Mouse (Mus musculus) kidney, embryonic 14.5 days (tissue): ENCODE measurements at regions not wholly inside any gene's neighbourhood (a gene's known extent, or its start where the extent isn't known, plus 50 kb on each side); places are given as distances from the start of the nearest gene placed in this dataset.
A peak's percentile ranks its signal among the peaks of the same experiment; 100 is the strongest.

Experiments used
- ATAC-seq: fragments of 200-750 bp; cut with Nextera tagmentation; 2 replicates; pipeline ENCODE4 v1.8.0; 2017; ENCODE audit warnings: moderate number of reproducible peaks, mild to moderate bottlenecking, moderate TSS enrichment, moderate library complexity; ENCODE audit not compliant: low FRiP score, low TSS enrichment
- H3K27ac ChIP-seq: fragments of 300-500 bp; sonication (generic); 2 replicates; pipeline ENCODE4 v1.5.1; 2014; ENCODE audit warnings: low read depth, mild to moderate bottlenecking, low read length, moderate library complexity, mixed read lengths
- H3K27me3 ChIP-seq: fragments of 300-500 bp; sonication (generic); 2 replicates; pipeline ENCODE4 v1.6.1; 2014; ENCODE audit warnings: mild to moderate bottlenecking, low read length; ENCODE audit not compliant: control insufficient read depth, insufficient read depth
- H3K36me3 ChIP-seq: fragments of 300-500 bp; sonication (generic); 2 replicates; pipeline ENCODE4 v1.6.1; 2014; ENCODE audit warnings: low read length, mixed read lengths; ENCODE audit not compliant: control insufficient read depth, insufficient read depth
- H3K4me1 ChIP-seq: fragments of 300-500 bp; sonication (generic); 2 replicates; pipeline ENCODE4 v1.6.1; 2014; ENCODE audit warnings: low read length, mixed read lengths; ENCODE audit not compliant: control insufficient read depth, insufficient read depth
- H3K4me2 ChIP-seq: fragments of 300-500 bp; sonication (generic); replicated peaks from 2 replicates; pipeline ENCODE4 v1.6.1; 2014; ENCODE audit warnings: low read depth, mild to moderate bottlenecking, low read length
- H3K4me3 ChIP-seq: fragments of 300-500 bp; sonication (generic); 2 replicates; pipeline ENCODE4 v1.5.1; 2014; ENCODE audit warnings: mild to moderate bottlenecking, low read length
- H3K9ac ChIP-seq: fragments of 300-500 bp; sonication (generic); 2 replicates; pipeline ENCODE4 v1.6.1; 2014; ENCODE audit warnings: low read depth, mild to moderate bottlenecking, low read length, moderate library complexity
- H3K9me3 ChIP-seq: fragments of 300-500 bp; sonication (generic); 2 replicates; pipeline ENCODE4 v1.6.1; 2016; ENCODE audit warnings: low read length; ENCODE audit not compliant: control insufficient read depth
- WGBS: fragments of 180-500 bp; shearing (Covaris S2); extraction: QIAGEN DNeasy Blood & Tissue Kit; methylation state at CpG from one replicate; pipeline ENCODE4 v1.1.7; 2014; 5-methylcytosine and 5-hydroxymethylcytosine counted together

- Histone ChIP-seq H3K4me1 (no peaks in the 10 kb centered on the region), H3K9me3 (no peaks in the 10 kb centered on the region), H3K4me2 (no peak overlapping the region), H3K9ac (no peak overlapping the region), H3K27me3 (no peaks in the 10 kb centered on the region), H3K4me3 (no peak overlapping the region), H3K27ac (no peak overlapping the region), H3K36me3 (no peaks in the 10 kb centered on the region)
- ATAC-seq = no peak
- 83% methylated on average over 3 of the region's 3 CpGs for WGBS
Observed at GRCm38 (mm10) chr12:106727486-106727885, 717.5 kb downstream of the Vrk1 start.

GRCm38 (mm10) chr12:106729686-106730085, 719.7 kb downstream of the Vrk1 start:
- no peak for ATAC-seq
- WGBS = 86% methylated on average over 5 of the region's 5 CpGs
- H3K27ac ChIP-seq = no peak overlapping the region
- no peaks in the 10 kb centered on the region for H3K4me1 ChIP-seq
- H3K36me3 ChIP-seq = no peaks in the 10 kb centered on the region
- H3K4me3 ChIP-seq = no peak overlapping the region
- H3K27me3 ChIP-seq = no peaks in the 10 kb centered on the region
- H3K4me2 ChIP-seq = no peak overlapping the region
- H3K9ac ChIP-seq = no peak overlapping the region
- no peaks in the 10 kb centered on the region for H3K9me3 ChIP-seq

GRCm38 (mm10) chr12:106732108-106732857, 722.3 kb downstream of the Vrk1 start:
- no peak overlapping the region for H3K4me2 ChIP-seq
- no peaks in the 10 kb centered on the region for H3K4me1 ChIP-seq
- no peak overlapping the region for H3K4me3 ChIP-seq
- no peaks in the 10 kb centered on the region for H3K9me3 ChIP-seq
- no peaks in the 10 kb centered on the region for H3K27me3 ChIP-seq
- 49% methylated on average over 16 of the region's 16 CpGs for WGBS
- H3K36me3 ChIP-seq = no peaks in the 10 kb centered on the region
- no peak for ATAC-seq
- no peak overlapping the region for H3K27ac ChIP-seq
- no peak overlapping the region for H3K9ac ChIP-seq

- Histone ChIP-seq H3K9me3 (no peaks in the 10 kb centered on the region), H3K27ac (no peak overlapping the region), H3K36me3 (no peaks in the 10 kb centered on the region), H3K27me3 (no peaks in the 10 kb centered on the region), H3K4me1 (no peaks in the 10 kb centered on the region), H3K4me2 (no peak overlapping the region), H3K9ac (no peak overlapping the region), H3K4me3 (no peak overlapping the region)
- ATAC-seq = no peak
- 80% methylated on average over 8 of the region's 8 CpGs for WGBS
Observed at GRCm38 (mm10) chr12:106748765-106749164, 738.7 kb downstream of the Vrk1 start.

DNA sequence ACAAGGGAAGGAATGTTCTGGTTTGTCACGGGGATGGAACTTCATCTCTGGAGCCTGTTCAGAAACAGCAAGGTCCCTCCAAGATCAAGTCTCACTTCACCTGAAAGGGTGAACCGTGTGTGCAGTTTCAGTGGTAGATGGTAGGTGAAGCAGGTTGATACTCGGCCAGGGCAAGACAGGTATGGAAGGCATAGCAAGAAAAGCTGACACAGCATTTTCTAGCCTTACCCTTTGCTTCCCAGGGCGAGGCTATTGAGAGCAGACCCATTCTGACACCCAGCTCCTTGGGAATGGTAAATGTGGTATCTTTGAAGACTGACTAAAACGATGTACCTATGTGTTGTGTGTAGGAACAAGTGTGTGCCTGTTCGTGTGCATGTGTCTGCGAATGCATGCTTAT, 724.9 kb upstream of the 3110018I06Rik start:
- peaks cover 3% of the 10 kb centered on the region for H3K9me3 ChIP-seq
- no peaks in the 10 kb centered on the region for H3K36me3 ChIP-seq
- H3K4me3 ChIP-seq = no peak overlapping the region
- H3K4me1 ChIP-seq = no peaks in the 10 kb centered on the region
- no peak overlapping the region for H3K9ac ChIP-seq
- no peak overlapping the region for H3K4me2 ChIP-seq
- 84% methylated on average over 7 of the region's 7 CpGs for WGBS
- H3K27me3 ChIP-seq = no peaks in the 10 kb centered on the region
- no peak for ATAC-seq
- H3K27ac ChIP-seq = no peak overlapping the region

GRCm38 (mm10) chr12:106764516-106764915, 723.9 kb upstream of the 3110018I06Rik start:
- Histone ChIP-seq H3K27me3 (no peaks in the 10 kb centered on the region), H3K4me3 (no peak overlapping the region), H3K27ac (no peak overlapping the region), H3K9ac (no peak overlapping the region), H3K9me3 (peaks cover 3% of the 10 kb centered on the region), H3K4me2 (no peak overlapping the region), H3K36me3 (no peaks in the 10 kb centered on the region), H3K4me1 (no peaks in the 10 kb centered on the region)
- no peak for ATAC-seq
- 72% methylated on average over 7 of the region's 7 CpGs for WGBS

DNA sequence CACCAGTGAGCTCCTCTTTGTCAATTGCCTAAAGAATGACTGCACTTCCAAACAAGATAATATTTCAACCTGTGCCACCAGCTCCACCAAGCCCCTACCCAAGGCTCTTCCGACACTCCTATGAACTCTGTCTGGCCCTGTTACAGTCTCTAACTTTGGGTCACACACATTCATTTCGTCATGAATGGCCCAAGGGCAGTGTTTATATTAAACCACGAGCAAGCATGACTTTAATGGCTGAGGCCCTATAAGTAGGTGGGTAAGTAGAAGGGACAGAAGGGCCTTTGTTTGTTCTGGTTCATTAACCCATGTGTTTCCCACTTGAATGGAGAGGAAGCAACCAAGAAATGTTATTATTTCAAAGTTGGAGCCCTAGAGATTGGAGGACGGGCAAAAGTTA, 714.9 kb upstream of the 3110018I06Rik start:
- Histone ChIP-seq H3K36me3 (no peaks in the 10 kb centered on the region), H3K4me1 (no peaks in the 10 kb centered on the region), H3K27ac (no peak overlapping the region), H3K4me2 (no peak overlapping the region), H3K27me3 (no peaks in the 10 kb centered on the region), H3K9ac (no peak overlapping the region), H3K4me3 (no peak overlapping the region), H3K9me3 (no peaks in the 10 kb centered on the region)
- ATAC-seq = peak; percentile 49; the same call in 1 of the 2 replicates
- 34% methylated on average over 4 of the region's 4 CpGs for WGBS

- no peak overlapping the region for H3K27ac ChIP-seq
- 67% methylated on average over 7 of the region's 7 CpGs for WGBS
Observed at GRCm38 (mm10) chr12:106796596-106796995, 691.8 kb upstream of the 3110018I06Rik start.

GRCm38 (mm10) chr12:106819736-106820135, 668.7 kb upstream of the 3110018I06Rik start:
- Histone ChIP-seq H3K4me2 (no peak overlapping the region), H3K9me3 (no peaks in the 10 kb centered on the region), H3K4me1 (no peaks in the 10 kb centered on the region), H3K4me3 (no peak overlapping the region), H3K36me3 (no peaks in the 10 kb centered on the region), H3K27ac (no peak overlapping the region), H3K9ac (no peak overlapping the region), H3K27me3 (no peaks in the 10 kb centered on the region)
- no peak for ATAC-seq
- 88% methylated on average over 6 of the region's 6 CpGs for WGBS

More at GRCm38 (mm10) chr12:106796596-106796995, 691.8 kb upstream of the 3110018I06Rik start:
- H3K4me2 ChIP-seq = no peak overlapping the region
- no peaks in the 10 kb centered on the region; the same call in 1 of the 2 replicates for H3K9me3 ChIP-seq
- H3K4me1 ChIP-seq = no peaks in the 10 kb centered on the region
- no peak for ATAC-seq
- no peak overlapping the region for H3K9ac ChIP-seq
- no peaks in the 10 kb centered on the region for H3K36me3 ChIP-seq
- H3K4me3 ChIP-seq = no peak overlapping the region
- no peaks in the 10 kb centered on the region for H3K27me3 ChIP-seq
